Mouse (Mus musculus) gastrocnemius, adult 2 months (tissue): ENCODE measurements at regions not wholly inside any gene's neighbourhood (a gene's known extent, or its start where the extent isn't known, plus 50 kb on each side); places are given as distances from the start of the nearest gene placed in this dataset.

Experiments used
- DNase-seq: peaks from one replicate; pipeline ENCODE4 v3.0.0; 2022
- H3K27ac ChIP-seq: fragments of 200-600 bp; 2 replicates; pipeline ENCODE4 v1.8.1; 2022; ENCODE audit warnings: mild to moderate bottlenecking
- H3K4me3 ChIP-seq: fragments of 200-600 bp; 2 replicates; pipeline ENCODE4 v1.8.1; 2022; ENCODE audit warnings: mild to moderate bottlenecking, moderate library complexity
- CTCF ChIP-seq: fragments of 200-600 bp; IDR thresholded peaks from 2 replicates; pipeline ENCODE4 v1.8.1; 2022; ENCODE audit warnings: antibody characterized with exemption, mild to moderate bottlenecking, moderate library complexity
- intact Hi-C: fragments of 180-260 bp; cut with DNase I; formaldehyde crosslinking; loops from one replicate; pipeline ENCODE4 v1.15.1; 2025

DNA sequence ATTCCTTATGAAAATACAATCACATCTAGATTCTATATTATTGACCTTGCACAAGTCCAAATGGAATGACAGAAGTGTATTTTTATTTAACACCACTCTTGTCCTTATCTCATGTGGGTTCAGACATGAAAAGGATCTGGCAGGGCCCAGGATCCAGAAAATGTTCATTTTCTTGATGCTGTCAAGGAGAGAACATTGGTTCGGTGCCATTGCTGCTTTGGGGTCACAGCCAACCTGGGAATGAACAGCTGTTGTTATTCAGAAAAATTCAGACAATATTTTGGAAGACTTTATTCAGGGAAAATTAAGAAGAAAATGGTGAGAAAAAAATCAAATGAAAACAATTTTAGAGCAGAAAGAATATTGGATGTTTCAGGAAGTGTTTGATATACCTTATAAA lies 590.0 kb downstream of the Iqcm start:
- intact Hi-C loops = no loop called here
- no peak overlapping the region for H3K4me3 ChIP-seq
- TF ChIP-seq CTCF = no peak
- peak; percentile 38 for DNase-seq
- no peak overlapping the region for H3K27ac ChIP-seq

- DNase-seq = no peak
- no peak overlapping the region for H3K27ac ChIP-seq
- intact Hi-C loops = no loop called here
- no peak overlapping the region for H3K4me3 ChIP-seq
- TF ChIP-seq CTCF = no peak
Observed at GRCm38 (mm10) chr8:76052003-76052402, 603.5 kb downstream of the Iqcm start.

- intact Hi-C loops = loop anchor here (5.0 to 10.0 kb wide), 3 partner anchors 830 to 1297 kb away; partner anchors contain the start of gene Nr3c2
- peak; percentile 75 for TF ChIP-seq CTCF
- DNase-seq = no peak
- Histone ChIP-seq H3K4me3 (no peak overlapping the region), H3K27ac (no peak overlapping the region)
Observed at GRCm38 (mm10) chr8:76067721-76068120, 619.2 kb downstream of the Iqcm start.

- intact Hi-C loops = no loop called here
- Histone ChIP-seq H3K4me3 (no peak overlapping the region), H3K27ac (no peak overlapping the region)
- TF ChIP-seq CTCF = no peak
- DNase-seq = no peak
Observed at GRCm38 (mm10) chr8:76072671-76073351, 624.3 kb downstream of the Iqcm start.

- no peak overlapping the region for H3K4me3 ChIP-seq
- TF ChIP-seq CTCF = no peak
- H3K27ac ChIP-seq = no peak overlapping the region
- DNase-seq = no peak
- intact Hi-C loops = no loop called here
Observed at GRCm38 (mm10) chr8:76120587-76121145, 672.2 kb downstream of the Iqcm start.

GRCm38 (mm10) chr8:76127486-76127885 lies 679.0 kb downstream of the Iqcm start:
- no peak overlapping the region for H3K27ac ChIP-seq
- no peak for TF ChIP-seq CTCF
- no peak overlapping the region for H3K4me3 ChIP-seq
- peak; percentile 57 for DNase-seq
- intact Hi-C loops = no loop called here

DNA sequence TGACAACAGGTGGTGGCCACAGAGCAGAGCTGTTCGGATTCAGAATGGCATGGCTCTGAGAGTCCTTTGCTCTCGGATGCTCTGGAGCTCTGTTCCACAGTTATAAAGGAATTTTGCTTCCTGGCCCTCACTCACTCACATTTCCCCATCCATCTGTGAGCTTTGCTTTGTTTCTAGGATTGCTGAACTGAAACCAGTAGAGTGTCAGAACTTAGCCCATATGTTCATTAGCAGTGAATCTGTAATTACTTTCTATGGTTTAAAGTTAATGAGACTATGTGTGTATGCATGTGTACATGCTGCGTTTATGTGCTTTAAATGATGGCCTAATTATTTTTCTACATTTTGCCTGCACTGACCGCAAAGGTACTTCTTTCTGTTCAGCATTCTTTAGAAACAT lies 688.7 kb downstream of the Iqcm start:
- intact Hi-C loops = no loop called here
- TF ChIP-seq CTCF = no peak
- H3K4me3 ChIP-seq = no peak overlapping the region
- no peak for DNase-seq
- H3K27ac ChIP-seq = no peak overlapping the region

DNA sequence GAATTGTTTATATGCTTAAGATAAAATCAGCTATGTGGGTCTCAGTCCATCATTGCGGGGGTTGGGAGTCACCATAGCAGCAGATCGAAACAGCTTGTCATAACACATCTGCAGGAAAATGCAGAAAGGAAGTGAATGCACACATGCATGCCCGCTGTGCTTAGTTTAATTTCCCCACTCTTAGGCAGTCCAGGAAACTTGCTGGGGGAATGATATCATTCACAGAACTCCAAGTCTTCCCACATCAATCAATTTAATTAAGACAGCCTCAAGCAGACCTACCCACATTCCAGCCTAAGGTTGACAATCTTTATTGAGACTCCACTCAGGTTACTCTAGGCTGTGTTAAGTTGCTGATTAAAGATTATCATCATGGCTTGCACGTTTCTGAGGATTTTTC lies 700.2 kb downstream of the Iqcm start:
- no peak for TF ChIP-seq CTCF
- intact Hi-C loops = no loop called here
- Histone ChIP-seq H3K4me3 (no peak overlapping the region), H3K27ac (no peak overlapping the region)
- no peak for DNase-seq

- DNase-seq = no peak
- Histone ChIP-seq H3K27ac (no peak overlapping the region), H3K4me3 (no peak overlapping the region)
- intact Hi-C loops = no loop called here
- TF ChIP-seq CTCF = no peak
Observed at GRCm38 (mm10) chr8:76182520-76182919, 716.7 kb upstream of the Nr3c2 start.

DNA sequence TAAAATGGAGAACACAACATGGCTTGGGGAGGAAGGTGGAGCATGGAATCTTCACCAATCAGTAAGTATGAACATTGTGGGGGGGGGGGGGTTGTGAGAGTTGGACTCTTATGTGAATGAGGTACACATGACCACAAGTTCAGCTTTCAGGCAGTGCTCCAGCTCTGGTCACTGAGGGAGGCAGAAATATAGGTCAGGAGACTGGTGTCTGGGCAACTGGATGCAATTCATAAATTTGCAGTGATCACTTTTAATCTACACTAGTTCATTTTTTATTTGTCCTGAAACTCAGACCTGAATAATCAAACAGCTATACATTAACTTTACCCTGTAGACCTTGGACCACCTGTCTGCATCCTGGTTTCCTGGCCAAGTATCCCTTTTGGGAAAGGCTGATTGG lies 715.4 kb upstream of the Nr3c2 start:
- Histone ChIP-seq H3K27ac (no peak overlapping the region), H3K4me3 (no peak overlapping the region)
- no peak for TF ChIP-seq CTCF
- no peak for DNase-seq
- intact Hi-C loops = no loop called here

DNA sequence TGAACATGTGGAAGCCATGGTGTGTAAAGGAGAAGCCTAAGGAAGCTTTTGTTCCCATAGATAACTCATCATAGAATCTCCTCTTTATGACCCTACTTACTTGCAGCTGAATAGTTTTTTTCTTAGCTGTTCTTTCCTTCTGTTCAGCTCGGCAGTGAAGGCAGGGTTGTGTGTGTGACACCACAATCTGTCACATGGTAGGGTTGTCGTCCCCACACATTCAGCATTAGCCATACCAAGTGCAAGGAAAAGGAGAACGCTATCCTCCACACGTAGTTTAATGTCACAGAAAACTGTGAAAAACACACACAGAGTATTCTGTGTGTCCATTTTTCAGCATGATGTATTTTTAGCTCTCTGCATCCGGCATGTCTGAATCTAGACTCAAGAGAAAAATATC lies 711.9 kb upstream of the Nr3c2 start:
- DNase-seq = no peak
- H3K4me3 ChIP-seq = no peak overlapping the region

DNA sequence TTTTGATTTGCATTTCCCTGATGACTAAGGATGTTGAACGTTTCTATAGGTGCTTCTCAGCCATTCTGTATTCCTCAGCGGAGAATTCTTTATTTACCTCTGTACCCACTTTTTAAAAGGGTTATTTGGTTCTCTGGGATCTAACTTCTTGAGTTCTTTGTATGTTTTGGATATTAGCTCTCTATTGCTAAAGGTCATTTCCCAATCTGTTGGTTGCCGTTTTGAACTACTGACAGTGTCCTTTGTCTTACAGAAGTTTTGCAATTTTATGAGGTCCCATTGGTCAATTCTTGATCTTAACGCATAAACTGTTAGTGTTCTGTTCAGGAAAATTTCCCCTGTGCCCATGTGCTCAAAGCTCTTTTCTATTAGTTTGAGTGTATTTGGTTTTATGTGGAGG lies 687.4 kb upstream of the Nr3c2 start:
- Histone ChIP-seq H3K4me3 (no peak overlapping the region), H3K27ac (no peak overlapping the region)
- TF ChIP-seq CTCF = no peak
- no peak for DNase-seq
- intact Hi-C loops = no loop called here

More for the DNA sequence above, 711.9 kb upstream of the Nr3c2 start:
- H3K27ac ChIP-seq = no peak overlapping the region
- intact Hi-C loops = no loop called here
- no peak for TF ChIP-seq CTCF

DNA sequence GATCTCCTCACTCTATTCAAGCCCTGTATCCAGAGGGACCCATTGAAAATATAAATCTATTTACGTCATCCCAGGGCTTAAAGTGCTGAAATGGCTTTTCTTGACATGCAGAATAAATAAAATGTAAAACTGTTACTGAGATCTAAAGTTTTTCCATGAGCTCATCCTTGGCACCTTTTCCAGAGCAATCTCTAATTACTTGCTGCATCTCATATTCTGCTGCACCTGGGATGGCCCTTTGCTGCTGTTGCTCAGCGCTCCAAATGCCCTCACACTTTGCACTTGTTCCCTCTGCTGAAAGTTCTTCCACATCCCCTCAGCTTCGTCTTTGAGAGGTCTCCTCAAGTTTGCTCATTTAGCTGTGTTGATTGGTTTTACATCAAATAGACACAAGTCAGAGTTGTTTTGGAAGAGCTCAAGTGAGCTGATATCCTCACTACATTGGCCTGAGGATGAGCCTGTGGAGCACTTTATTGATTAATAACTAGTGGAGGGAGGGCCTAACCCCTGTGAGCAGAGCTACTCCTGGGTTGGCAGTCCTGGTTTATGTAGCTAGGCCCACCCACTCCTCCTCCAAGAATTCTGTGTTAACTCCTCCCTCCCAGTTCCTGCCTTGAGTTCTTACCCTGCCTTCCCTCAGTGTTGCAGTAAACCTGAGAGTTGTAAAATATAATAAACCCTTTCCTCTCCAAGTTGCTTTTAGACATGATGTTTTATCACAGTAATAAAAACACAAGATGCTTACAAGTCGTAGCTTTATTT lies 681.2 kb upstream of the Nr3c2 start:
- no peak for TF ChIP-seq CTCF
- no peak overlapping the region for H3K4me3 ChIP-seq
- H3K27ac ChIP-seq = no peak overlapping the region
- DNase-seq = no peak
- intact Hi-C loops = no loop called here
